Mouse (Mus musculus) hindbrain, embryonic 11.5 days (tissue): ENCODE data around the gene Pak2. TPM values are rescaled to one million over a fixed set of nuclear protein-coding genes. Genes with fewer than 3 reads are reported as not detected.
A peak's percentile ranks its signal among the peaks of the same experiment; 100 is the strongest.

Source experiments
- ATAC-seq: fragments of 200-750 bp; cut with Nextera tagmentation; 2 replicates; pipeline ENCODE4 v1.8.0; 2017; ENCODE audit warnings: mild to moderate bottlenecking, moderate TSS enrichment, moderate library complexity; ENCODE audit not compliant: low FRiP score
- DNase-seq: peaks from one replicate; pipeline ENCODE4 v3.0.0-alpha.2; 2015; ENCODE audit warnings: low spot score
- H3K27ac ChIP-seq: fragments of 300-500 bp; sonication (generic); 2 replicates; pipeline ENCODE4 v1.5.1; 2014; ENCODE audit warnings: mild to moderate bottlenecking, low read depth, low read length
- H3K27me3 ChIP-seq: fragments of 300-500 bp; sonication (generic); 2 replicates; pipeline ENCODE4 v1.6.1; 2014; ENCODE audit warnings: mild to moderate bottlenecking, low read length, moderate library complexity, mixed read lengths; ENCODE audit not compliant: control insufficient read depth, insufficient read depth
- H3K36me3 ChIP-seq: fragments of 300-500 bp; sonication (generic); 2 replicates; pipeline ENCODE4 v1.6.1; 2014; ENCODE audit warnings: mild to moderate bottlenecking, low read length, moderate library complexity, mixed read lengths; ENCODE audit not compliant: control insufficient read depth, insufficient read depth
- H3K4me1 ChIP-seq: fragments of 300-500 bp; sonication (generic); replicated peaks from 2 replicates; pipeline ENCODE4 v1.6.1; 2014; ENCODE audit warnings: low read length, mixed read lengths; ENCODE audit not compliant: control insufficient read depth, insufficient read depth
- H3K4me2 ChIP-seq: fragments of 300-500 bp; sonication (generic); replicated peaks from 2 replicates; pipeline ENCODE4 v1.6.1; 2014; ENCODE audit warnings: mild to moderate bottlenecking, low read depth, low read length
- H3K4me3 ChIP-seq: fragments of 300-500 bp; sonication (generic); 2 replicates; pipeline ENCODE4 v1.5.1; 2014; ENCODE audit warnings: low read depth, low read length
- H3K9ac ChIP-seq: fragments of 300-500 bp; sonication (generic); 2 replicates; pipeline ENCODE4 v1.6.1; 2014; ENCODE audit warnings: low read depth, low read length
- H3K9me3 ChIP-seq: fragments of 300-500 bp; sonication (generic); 2 replicates; pipeline ENCODE4 v1.6.1; 2016; ENCODE audit warnings: low read length; ENCODE audit not compliant: control insufficient read depth
- WGBS: fragments of 180-500 bp; shearing (Covaris S2); extraction: QIAGEN DNeasy Blood & Tissue Kit; methylation state at CpG from one replicate; pipeline ENCODE4 v1.1.7; 2014; 5-methylcytosine and 5-hydroxymethylcytosine counted together
- polyA plus RNA-seq: library from polyadenylated mRNA; unstranded; fragments of >200 nt; fragmentation: Nextera tagmentation; extraction: Ambion mirVana; gene quantifications from 2 replicates; pipeline ENCODE4 v1.2.1, GENCODE M21; 2014

The Pak2 gene
- polyA plus RNA-seq, 1 experiment from 2014 or later: 46.4 TPM

DNA sequence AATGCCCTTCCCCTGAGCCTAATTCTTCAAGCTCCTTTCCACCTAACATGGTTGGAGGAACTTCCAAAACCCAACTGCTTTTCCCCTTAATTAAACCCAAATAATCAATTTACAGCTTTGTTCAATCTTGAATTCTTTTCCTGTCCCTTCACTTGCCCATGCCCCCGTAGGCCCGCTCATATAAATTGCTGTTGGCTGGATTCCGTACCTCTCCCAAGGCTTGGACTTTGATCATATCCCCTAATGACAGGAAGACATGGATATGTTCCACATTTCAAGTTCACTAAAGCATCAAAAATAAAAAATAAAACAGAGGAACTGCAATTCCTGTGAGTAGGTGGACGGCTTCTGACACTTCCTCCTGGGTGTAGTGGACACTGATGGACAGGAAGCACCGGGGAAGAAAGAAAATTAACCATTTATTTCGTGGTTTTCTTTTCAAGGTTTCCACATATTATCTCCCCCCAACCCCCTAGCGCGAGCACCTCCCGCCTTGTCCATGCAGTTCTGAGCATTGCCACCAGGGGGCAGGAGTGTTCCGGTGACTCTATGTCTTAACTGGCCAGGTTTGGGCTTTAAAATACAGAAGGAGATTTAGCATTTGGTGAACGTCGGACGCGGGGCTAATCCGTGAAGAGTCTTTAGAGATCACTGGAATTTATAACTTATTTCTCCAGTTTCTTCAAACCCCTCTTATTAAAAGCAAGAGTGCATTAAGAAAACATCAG is 36.0 kb upstream of the Pak2 start:
- no peak overlapping the region for H3K4me3 ChIP-seq
- no peak overlapping the region for H3K9ac ChIP-seq
- no peak overlapping the region for H3K27ac ChIP-seq
- H3K27me3 ChIP-seq: no peaks in the 10 kb centered on the region
- DNase-seq: peak; percentile 88
- H3K4me2 ChIP-seq: no peak overlapping the region
- H3K4me1 ChIP-seq: no peaks in the 10 kb centered on the region
- no peak for ATAC-seq
- H3K9me3 ChIP-seq: no peaks in the 10 kb centered on the region
- WGBS: 19% methylated on average over 15 of the region's 15 CpGs
- H3K36me3 ChIP-seq: no peaks in the 10 kb centered on the region

DNA sequence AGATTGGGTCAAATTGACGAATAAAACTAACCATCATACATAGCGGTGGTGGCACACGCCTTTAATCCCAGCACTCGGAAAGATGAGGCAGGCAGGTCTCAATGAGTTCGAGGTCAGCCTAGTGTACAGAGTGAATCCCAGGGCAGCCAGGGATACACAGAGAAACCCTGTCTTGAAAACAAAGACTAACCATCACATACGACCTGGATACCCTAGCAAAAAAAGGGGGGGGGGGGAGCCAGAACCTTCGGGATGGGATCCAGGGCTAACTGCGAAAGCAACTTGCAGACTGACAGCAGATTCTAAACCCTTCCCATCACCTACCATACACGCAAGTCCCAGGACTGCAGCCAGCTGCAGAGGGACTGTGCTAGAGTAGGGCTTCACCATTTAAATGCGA is 35.3 kb upstream of the Pak2 start:
- H3K9me3 ChIP-seq: no peaks in the 10 kb centered on the region
- no peak overlapping the region for H3K4me3 ChIP-seq
- H3K4me2 ChIP-seq: no peak overlapping the region
- WGBS: 83% methylated on average over 9 of the region's 10 CpGs
- DNase-seq (no peak), ATAC-seq (no peak)
- no peak overlapping the region for H3K9ac ChIP-seq
- H3K27ac ChIP-seq: no peak overlapping the region
- no peaks in the 10 kb centered on the region for H3K4me1 ChIP-seq
- no peaks in the 10 kb centered on the region for H3K27me3 ChIP-seq
- no peaks in the 10 kb centered on the region for H3K36me3 ChIP-seq

DNA sequence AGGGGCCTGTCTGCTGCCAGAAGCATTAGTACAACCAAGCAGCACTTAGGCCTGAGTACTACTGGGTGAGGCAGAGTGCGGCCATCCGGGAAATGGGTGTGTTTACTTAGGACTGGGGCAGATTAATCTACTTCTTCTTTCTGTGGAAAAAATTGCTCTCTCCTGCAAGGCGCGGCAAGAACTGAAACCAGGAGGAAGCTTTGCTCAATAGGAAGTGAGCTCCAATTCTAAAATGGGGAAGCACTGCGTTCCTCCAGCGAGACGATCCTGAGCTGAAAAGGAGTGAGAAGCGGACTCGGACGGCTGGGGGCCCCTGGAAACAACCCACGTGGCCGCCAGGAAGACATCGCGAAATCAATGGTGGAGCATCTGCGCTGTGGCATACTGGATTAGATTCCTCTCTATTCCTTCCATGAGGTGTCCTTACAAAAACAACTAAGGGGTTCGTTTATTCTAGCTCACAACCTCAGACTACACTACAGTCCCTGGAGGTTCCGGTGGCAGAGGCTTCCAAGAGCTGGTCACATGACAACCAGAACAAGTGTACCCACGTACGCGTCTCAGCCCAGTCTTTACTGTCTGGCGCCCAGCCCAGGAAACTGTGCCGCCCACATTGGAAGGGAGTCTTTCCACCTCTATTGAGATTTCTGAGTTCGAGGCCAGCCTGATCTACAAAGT is 34.5 kb upstream of the Pak2 start:
- no peaks in the 10 kb centered on the region for H3K9me3 ChIP-seq
- ATAC-seq: no peak
- 68% methylated on average over 23 of the region's 23 CpGs for WGBS
- H3K4me2 ChIP-seq: no peak overlapping the region
- H3K36me3 ChIP-seq: no peaks in the 10 kb centered on the region
- H3K27ac ChIP-seq: no peak overlapping the region
- H3K27me3 ChIP-seq: no peaks in the 10 kb centered on the region
- H3K4me3 ChIP-seq: no peak overlapping the region
- H3K9ac ChIP-seq: no peak overlapping the region
- no peak for DNase-seq
- no peaks in the 10 kb centered on the region for H3K4me1 ChIP-seq

DNA sequence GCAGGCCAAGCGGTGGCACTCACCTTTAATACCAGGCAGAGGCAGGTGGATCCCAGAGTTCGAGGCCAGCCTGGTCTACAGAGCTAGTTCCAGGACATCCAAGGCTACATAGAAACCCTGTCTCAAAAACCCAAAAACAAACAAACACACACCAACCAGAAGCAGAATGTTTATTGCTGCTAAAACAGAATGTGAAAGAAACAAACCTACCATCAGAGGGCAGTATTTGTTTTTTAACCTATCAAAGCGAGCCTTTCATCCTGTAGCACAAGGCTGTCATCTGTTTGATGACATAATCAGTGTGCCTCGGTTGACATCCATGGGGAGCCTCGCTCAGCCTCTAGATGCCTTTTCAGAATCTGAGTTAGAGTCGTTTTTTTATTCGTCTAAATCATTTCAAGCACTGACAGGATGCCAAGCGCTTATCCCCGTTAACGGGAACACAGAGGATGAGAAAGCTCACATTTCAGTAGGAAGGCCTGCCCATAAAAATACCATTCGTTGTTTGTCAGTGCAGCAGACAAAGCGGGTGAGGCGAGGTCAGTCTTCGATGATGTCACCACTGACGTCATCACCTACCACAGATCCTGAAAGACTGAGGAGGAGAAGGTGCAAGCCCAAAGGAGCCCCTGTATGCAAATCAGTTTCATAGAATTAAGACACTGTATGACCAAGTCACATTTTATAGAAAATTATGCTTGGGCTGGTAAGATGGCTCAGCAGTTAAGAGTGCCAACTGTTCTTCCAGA is 32.0 kb upstream of the Pak2 start:
- Histone ChIP-seq H3K4me3 (no peak overlapping the region), H3K4me1 (no peaks in the 10 kb centered on the region), H3K9me3 (no peaks in the 10 kb centered on the region), H3K27ac (no peak overlapping the region), H3K36me3 (no peaks in the 10 kb centered on the region), H3K4me2 (no peak overlapping the region), H3K9ac (no peak overlapping the region), H3K27me3 (no peaks in the 10 kb centered on the region)
- ATAC-seq: no peak
- DNase-seq: no peak
- WGBS: 84% methylated on average over 15 of the region's 15 CpGs

GRCm38 (mm10) chr16:32108578-32108977 is 29.4 kb upstream of the Pak2 start:
- no peak overlapping the region for H3K9ac ChIP-seq
- no peak overlapping the region for H3K27ac ChIP-seq
- no peaks in the 10 kb centered on the region for H3K9me3 ChIP-seq
- no peak overlapping the region for H3K4me2 ChIP-seq
- WGBS: 83% methylated on average over 2 of the region's 2 CpGs
- no peaks in the 10 kb centered on the region for H3K27me3 ChIP-seq
- no peaks in the 10 kb centered on the region for H3K36me3 ChIP-seq
- H3K4me3 ChIP-seq: no peak overlapping the region
- ATAC-seq: no peak
- DNase-seq: no peak
- H3K4me1 ChIP-seq: no peaks in the 10 kb centered on the region

- H3K27ac ChIP-seq: no peak overlapping the region
- 81% methylated on average over 7 of the region's 7 CpGs for WGBS
- ATAC-seq: no peak
These were observed 29.0 kb upstream of the Pak2 start for GRCm38 (mm10) chr16:32108170-32108569.

DNA sequence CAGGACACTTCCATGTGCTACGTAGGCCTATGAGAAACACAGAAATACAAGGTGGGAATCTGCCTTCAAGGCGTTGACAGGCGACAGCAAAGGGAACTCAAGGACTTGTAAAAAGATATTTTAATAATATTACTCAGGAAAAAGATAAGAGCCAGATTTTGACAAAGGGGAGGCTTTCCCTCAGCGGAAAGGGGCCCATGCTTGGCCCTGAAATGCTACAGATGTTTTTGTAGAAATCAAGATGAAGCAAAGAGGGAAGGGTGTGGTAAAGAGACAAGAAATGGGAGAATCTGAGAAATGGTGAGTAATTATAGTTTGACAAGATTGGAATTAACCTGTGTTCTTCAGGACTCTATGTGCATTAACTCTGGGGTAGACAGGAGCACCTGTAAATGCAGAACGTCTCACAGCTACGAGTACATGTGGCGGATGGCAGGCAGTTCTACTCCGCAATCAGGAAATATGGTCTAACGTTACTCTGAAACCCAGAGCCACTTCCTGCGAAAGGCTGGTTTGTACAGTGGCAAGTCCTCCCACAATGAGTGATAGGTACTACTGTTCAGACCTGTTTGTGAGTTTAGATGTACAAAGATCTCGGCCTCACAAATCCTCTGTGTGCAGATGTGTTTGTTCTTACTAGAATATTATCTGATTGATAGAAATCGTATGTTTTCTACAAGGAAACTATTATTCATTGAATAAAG is 28.4 kb upstream of the Pak2 start:
- Histone ChIP-seq H3K4me3 (no peak overlapping the region), H3K27me3 (no peaks in the 10 kb centered on the region), H3K27ac (no peak overlapping the region), H3K36me3 (no peaks in the 10 kb centered on the region), H3K9me3 (no peaks in the 10 kb centered on the region), H3K4me1 (no peaks in the 10 kb centered on the region), H3K9ac (no peak overlapping the region), H3K4me2 (no peak overlapping the region)
- ATAC-seq: no peak
- no peak for DNase-seq
- WGBS: 97% methylated on average over 12 of the region's 12 CpGs

More at GRCm38 (mm10) chr16:32108170-32108569, 29.0 kb upstream of the Pak2 start:
- Histone ChIP-seq H3K27me3 (no peaks in the 10 kb centered on the region), H3K4me3 (no peak overlapping the region), H3K4me2 (no peak overlapping the region), H3K9me3 (no peaks in the 10 kb centered on the region), H3K36me3 (no peaks in the 10 kb centered on the region), H3K4me1 (no peaks in the 10 kb centered on the region), H3K9ac (no peak overlapping the region)
- no peak for DNase-seq

DNA sequence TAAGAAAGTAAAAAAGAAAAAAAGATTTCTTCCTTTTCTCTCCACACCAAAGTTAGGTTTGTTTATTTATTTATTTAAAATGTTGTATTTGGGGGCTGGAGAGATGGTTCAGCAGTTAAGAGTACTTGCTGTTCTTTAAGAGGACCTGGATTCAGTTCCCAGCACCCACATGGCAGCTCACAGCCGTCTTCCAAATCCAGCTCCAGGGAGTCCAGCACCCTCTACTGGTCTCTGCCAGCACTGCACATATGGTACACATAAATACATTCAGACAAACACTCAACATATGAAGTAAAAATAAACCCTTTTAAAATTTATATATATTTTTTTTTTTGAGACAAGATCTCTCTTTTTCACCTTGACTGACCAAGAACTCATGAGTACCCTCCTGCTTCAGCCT is 26.6 kb upstream of the Pak2 start:
- no peak for ATAC-seq
- DNase-seq: peak; percentile 18
- no peaks in the 10 kb centered on the region for H3K36me3 ChIP-seq
- H3K4me3 ChIP-seq: no peak overlapping the region
- no peaks in the 10 kb centered on the region for H3K9me3 ChIP-seq
- no peak overlapping the region for H3K4me2 ChIP-seq
- no peak overlapping the region for H3K9ac ChIP-seq
- WGBS: 84% methylated on average over 1 of the region's 1 CpGs
- H3K27me3 ChIP-seq: no peaks in the 10 kb centered on the region
- H3K27ac ChIP-seq: no peak overlapping the region
- no peaks in the 10 kb centered on the region for H3K4me1 ChIP-seq
